Mouse (Mus musculus) cerebellum, adult 2 months (tissue): ENCODE results near the gene Ulk1.

Experiments used
- CTCF ChIP-seq: fragments of 200-500 bp; IDR thresholded peaks from 2 replicates; pipeline ENCODE4 v1.5.1; 2011; ENCODE audit warnings: low read depth, mild to moderate bottlenecking, control low read depth, low read length, moderate library complexity, borderline replicate concordance; ENCODE audit not compliant: insufficient read depth
- POLR2A ChIP-seq: fragments of 200-500 bp; IDR thresholded peaks from 2 replicates; pipeline ENCODE4 v1.6.1; 2011; ENCODE audit warnings: low read length, control low read depth, borderline replicate concordance; ENCODE audit not compliant: insufficient read depth

DNA sequence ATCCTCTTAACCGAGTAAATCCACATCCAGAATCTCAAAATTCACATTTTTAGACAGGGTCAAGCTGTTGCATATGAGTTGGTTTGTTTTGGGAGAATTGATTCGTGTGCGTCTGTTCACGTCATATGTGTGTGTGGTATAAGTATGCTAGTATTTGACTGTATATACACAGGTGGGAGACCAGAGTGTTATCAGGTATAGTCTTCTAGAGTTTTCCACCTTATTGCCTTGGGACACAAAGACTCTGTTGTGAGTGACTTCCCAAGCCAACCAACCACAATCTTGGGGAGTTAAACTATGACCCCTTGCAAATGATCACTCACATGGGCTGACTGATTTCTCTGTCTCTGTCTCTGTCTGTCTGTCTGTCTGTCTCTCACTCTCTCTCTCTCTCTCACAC, 14.5 kb upstream of the Ulk1 start:
- no peak for TF ChIP-seq POLR2A
- no peak for TF ChIP-seq CTCF
